Mouse (Mus musculus): ENCODE results near the gene Glipr2. TPM values are rescaled to one million over a fixed set of nuclear protein-coding genes. Genes with fewer than 3 reads are reported as not detected.
A peak's percentile ranks its signal among the peaks of the same experiment; 100 is the strongest.

Glipr2 gene
- total RNA-seq, 1 experiment, result 93.2 TPM

GRCm38 (mm10) chr4:43974914-43975616 lies 17.9 kb downstream of the Glipr2 start:
- TF ChIP-seq MAFK (IDR thresholded peaks at IDR 0.05; ENCODE audit: insufficient read depth, low read depth, low read length) (0 out of 2 replicates have a peak, but pooled peaks have one; percentile 44), HCFC1 (IDR thresholded peaks at IDR 0.05; ENCODE audit: borderline replicate concordance, insufficient read depth, low read length) (no peak)
- H3K9me3 ChIP-seq (ENCODE audit: control insufficient read depth, insufficient read depth, low read depth, low read length), result no peaks in the 10 kb centered on the region

DNA sequence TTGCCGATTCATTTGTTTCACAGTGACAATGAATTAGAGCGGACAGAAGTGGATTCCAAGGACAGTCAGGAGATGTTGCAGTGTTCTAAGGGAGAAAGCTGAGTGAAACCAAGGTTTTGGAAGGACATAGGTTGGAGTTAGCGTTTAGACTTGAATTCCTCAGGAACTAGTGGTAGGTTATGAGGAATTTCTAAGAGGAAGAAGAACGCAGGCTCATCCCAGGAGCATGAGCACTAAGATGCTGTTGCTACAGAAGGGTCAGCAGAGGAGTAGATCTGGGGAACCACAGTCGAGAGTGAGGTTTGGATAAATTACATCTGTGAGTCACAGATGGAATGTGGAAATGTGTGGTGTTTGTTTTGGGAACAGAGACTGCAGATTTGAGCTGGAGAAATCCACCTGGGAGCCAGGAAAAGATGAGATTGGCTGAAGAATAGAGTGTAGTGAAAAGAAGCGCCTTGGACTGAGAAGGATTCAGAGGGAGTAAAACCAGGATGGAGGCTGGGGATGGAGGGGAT lies 19.1 kb downstream of the Glipr2 start:
- Histone ChIP-seq H3K27ac (ENCODE audit: insufficient read depth, low read depth, low read length, poor library complexity, severe bottlenecking) (peak overlapping the region; percentile 89), H3K9me3 (ENCODE audit: control insufficient read depth, insufficient read depth, low read depth, low read length) (no peaks in the 10 kb centered on the region), H3K36me3 (ENCODE audit: control insufficient read depth, insufficient read depth, low read length, poor library complexity, severe bottlenecking) (peaks cover 2% of the 10 kb centered on the region), H3K9ac (ENCODE audit: insufficient read depth, low read depth, low read length, poor library complexity, severe bottlenecking) (peak overlapping the region; percentile 30; the same call in 1 of the 2 replicates), H3K4me1 (ENCODE audit: control insufficient read depth in 2 of 2, insufficient read depth in 2 of 2, low read length in 2 of 2, poor library complexity in 1 of 2) (peaks cover 25 to 32% of the 10 kb centered on the region in 2 experiments), H3K4me3 (ENCODE audit: insufficient read depth in 1 of 2, low read depth in 1 of 2, low read length in 2 of 2, poor library complexity in 1 of 2, severe bottlenecking in 1 of 2) (no peak overlapping the region)
- no peak for TF ChIP-seq ZC3H11A (IDR thresholded peaks at IDR 0.05; ENCODE audit: borderline replicate concordance, low read depth, low read length)
- TF ChIP-seq HCFC1 (IDR thresholded peaks at IDR 0.05; ENCODE audit: borderline replicate concordance, insufficient read depth, low read length), result no peak
- no peak for TF ChIP-seq MAFK (IDR thresholded peaks at IDR 0.05; ENCODE audit: insufficient read depth, low read depth, low read length)
- TF ChIP-seq ZNF384 (IDR thresholded peaks at IDR 0.05; ENCODE audit: low read depth, low read length), result no peak
- TF ChIP-seq CHD2 (IDR thresholded peaks at IDR 0.05; ENCODE audit: low read depth, low read length), result no peak
- in situ Hi-C loops (cut with MboI; ENCODE audit: low sequenced_read_pairs in 2 of 2, unreplicated experiment in 2 of 2), result no loop called here
- no peak for DNase-seq (ENCODE audit: low read depth, low spot score)

More at GRCm38 (mm10) chr4:43974914-43975616, 17.9 kb downstream of the Glipr2 start:
- Histone ChIP-seq H3K27ac (ENCODE audit: insufficient read depth, low read depth, low read length, poor library complexity, severe bottlenecking) (peak overlapping the region; percentile 85), H3K4me1 (ENCODE audit: control insufficient read depth in 2 of 2, insufficient read depth in 2 of 2, low read length in 2 of 2, poor library complexity in 1 of 2) (peaks cover 28 to 42% of the 10 kb centered on the region in 2 experiments), H3K9ac (ENCODE audit: insufficient read depth, low read depth, low read length, poor library complexity, severe bottlenecking) (no peak overlapping the region), H3K4me3 (ENCODE audit: insufficient read depth in 1 of 2, low read depth in 1 of 2, low read length in 2 of 2, poor library complexity in 1 of 2, severe bottlenecking in 1 of 2) (no peak overlapping the region), H3K36me3 (ENCODE audit: control insufficient read depth, insufficient read depth, low read length, poor library complexity, severe bottlenecking) (peaks cover 5% of the 10 kb centered on the region)
- in situ Hi-C loops (cut with MboI; ENCODE audit: low sequenced_read_pairs in 2 of 2, unreplicated experiment in 2 of 2), result no loop called here
- DNase-seq (ENCODE audit: low read depth, low spot score), result no peak

- in situ Hi-C loops (cut with MboI; ENCODE audit: low sequenced_read_pairs in 2 of 2, unreplicated experiment in 2 of 2), result no loop called here
- peaks cover 19 to 24% of the 10 kb centered on the region in 2 experiments for H3K4me1 ChIP-seq (ENCODE audit: control insufficient read depth in 2 of 2, insufficient read depth in 2 of 2, low read length in 2 of 2, poor library complexity in 1 of 2)
- no peak overlapping the region for H3K9ac ChIP-seq (ENCODE audit: insufficient read depth, low read depth, low read length, poor library complexity, severe bottlenecking)
- no peak for TF ChIP-seq CHD2 (IDR thresholded peaks at IDR 0.05; ENCODE audit: low read depth, low read length)
- no peak for TF ChIP-seq HCFC1 (IDR thresholded peaks at IDR 0.05; ENCODE audit: borderline replicate concordance, insufficient read depth, low read length)
- no peak for TF ChIP-seq MAFK (IDR thresholded peaks at IDR 0.05; ENCODE audit: insufficient read depth, low read depth, low read length)
- no peak for TF ChIP-seq ZC3H11A (IDR thresholded peaks at IDR 0.05; ENCODE audit: borderline replicate concordance, low read depth, low read length)
- no peak for TF ChIP-seq ZNF384 (IDR thresholded peaks at IDR 0.05; ENCODE audit: low read depth, low read length)
- no peak for DNase-seq (ENCODE audit: low read depth, low spot score)
- H3K27ac ChIP-seq (ENCODE audit: insufficient read depth, low read depth, low read length, poor library complexity, severe bottlenecking), result peak overlapping the region; percentile 27
- H3K9me3 ChIP-seq (ENCODE audit: control insufficient read depth, insufficient read depth, low read depth, low read length), result no peaks in the 10 kb centered on the region
- H3K4me3 ChIP-seq (ENCODE audit: insufficient read depth in 1 of 2, low read depth in 1 of 2, low read length in 2 of 2, poor library complexity in 1 of 2, severe bottlenecking in 1 of 2), result no peak overlapping the region
- H3K36me3 ChIP-seq (ENCODE audit: control insufficient read depth, insufficient read depth, low read length, poor library complexity, severe bottlenecking), result peaks cover 2% of the 10 kb centered on the region
These were observed 21.6 kb downstream of the Glipr2 start for GRCm38 (mm10) chr4:43978521-43979443.

- Histone ChIP-seq H3K36me3 (ENCODE audit: control insufficient read depth, insufficient read depth, low read length, poor library complexity, severe bottlenecking) (no peaks in the 10 kb centered on the region; the same call in 1 of the 2 replicates), H3K4me3 (ENCODE audit: insufficient read depth in 1 of 2, low read depth in 1 of 2, low read length in 2 of 2, poor library complexity in 1 of 2, severe bottlenecking in 1 of 2) (no peak overlapping the region), H3K9ac (ENCODE audit: insufficient read depth, low read depth, low read length, poor library complexity, severe bottlenecking) (no peak overlapping the region), H3K4me1 (ENCODE audit: control insufficient read depth in 2 of 2, insufficient read depth in 2 of 2, low read length in 2 of 2, poor library complexity in 1 of 2) (peaks cover 19 to 24% of the 10 kb centered on the region in 2 experiments), H3K27ac (ENCODE audit: insufficient read depth, low read depth, low read length, poor library complexity, severe bottlenecking) (no peak overlapping the region), H3K9me3 (ENCODE audit: control insufficient read depth, insufficient read depth, low read depth, low read length) (no peaks in the 10 kb centered on the region)
- TF ChIP-seq CHD2 (IDR thresholded peaks at IDR 0.05; ENCODE audit: low read depth, low read length), result no peak
- in situ Hi-C loops (cut with MboI; ENCODE audit: low sequenced_read_pairs in 2 of 2, unreplicated experiment in 2 of 2), result loop anchor here in 1 of 2 experiments (5.0 kb wide), 1 partner anchor 52 kb away; no protein-coding TSS in a partner anchor
- DNase-seq (ENCODE audit: low read depth, low spot score), result no peak
These were observed 22.5 kb downstream of the Glipr2 start for GRCm38 (mm10) chr4:43979746-43980145.

Data from ES-E14 (cell line).